Mouse (Mus musculus): ENCODE measurements around the gene Cmip.
"Not testable (repeated sequence)": the region's sequence is repeated elsewhere in the genome, so short reads cannot be mapped to it uniquely, and the experiment has no call there.

Gene Cmip

GRCm38 (mm10) chr8:117412232-117412631 lies 155.4 kb downstream of the Cmip start:
- DNase-seq (ENCODE audit: low spot score in 2 of 2) = no peak

GRCm38 (mm10) chr8:117417830-117418229 lies 161.0 kb downstream of the Cmip start:
- DNase-seq (ENCODE audit: low spot score in 2 of 2) = no peak

GRCm38 (mm10) chr8:117420841-117421534 lies 164.1 kb downstream of the Cmip start:
- no peak for DNase-seq (ENCODE audit: low spot score in 2 of 2)

- no peak for DNase-seq (ENCODE audit: low spot score in 2 of 2)
These were observed 165.0 kb downstream of the Cmip start for GRCm38 (mm10) chr8:117421838-117422237.

GRCm38 (mm10) chr8:117422343-117422742 lies 165.5 kb downstream of the Cmip start:
- no peak for DNase-seq (ENCODE audit: low spot score in 2 of 2)

- DNase-seq (ENCODE audit: low spot score in 2 of 2) = peak; percentile 65 to 72
These were observed 166.2 kb downstream of the Cmip start for GRCm38 (mm10) chr8:117423029-117423428.

- DNase-seq (ENCODE audit: low spot score in 2 of 2) = not testable (repeated sequence)
These were observed 171.0 kb downstream of the Cmip start for GRCm38 (mm10) chr8:117427816-117428215.

- DNase-seq (ENCODE audit: low spot score in 2 of 2) = peak in 1 of 2 experiments; percentile 37
These were observed 171.8 kb downstream of the Cmip start for GRCm38 (mm10) chr8:117428524-117429162.

GRCm38 (mm10) chr8:117430624-117431023 lies 173.8 kb downstream of the Cmip start:
- DNase-seq (ENCODE audit: low spot score in 2 of 2) = no peak

GRCm38 (mm10) chr8:117431554-117431953 lies 174.7 kb downstream of the Cmip start:
- no peak for DNase-seq (ENCODE audit: low spot score in 2 of 2)

GRCm38 (mm10) chr8:117432111-117432510 lies 175.2 kb downstream of the Cmip start:
- DNase-seq (ENCODE audit: low spot score in 2 of 2) = no peak

- no peak for DNase-seq (ENCODE audit: low spot score in 2 of 2)
These were observed 177.1 kb downstream of the Cmip start for GRCm38 (mm10) chr8:117433968-117434367.

GRCm38 (mm10) chr8:117436786-117437185 lies 179.9 kb downstream of the Cmip start:
- no peak for DNase-seq (ENCODE audit: low spot score in 2 of 2)

GRCm38 (mm10) chr8:117437616-117438015 lies 180.8 kb downstream of the Cmip start:
- no peak for DNase-seq (ENCODE audit: low spot score in 2 of 2)

- DNase-seq (ENCODE audit: low spot score in 2 of 2) = no peak
These were observed 183.5 kb downstream of the Cmip start for GRCm38 (mm10) chr8:117440317-117440716.

- DNase-seq (ENCODE audit: low spot score in 2 of 2) = no peak
These were observed 183.9 kb downstream of the Cmip start for GRCm38 (mm10) chr8:117440759-117441158.

- DNase-seq (ENCODE audit: low spot score in 2 of 2) = no peak
These were observed 188.6 kb downstream of the Cmip start for GRCm38 (mm10) chr8:117445507-117445906.

GRCm38 (mm10) chr8:117446344-117446997 lies 189.6 kb downstream of the Cmip start:
- no peak for DNase-seq (ENCODE audit: low spot score in 2 of 2)

GRCm38 (mm10) chr8:117451072-117451471 lies 194.2 kb downstream of the Cmip start:
- DNase-seq (ENCODE audit: low spot score in 2 of 2) = peak in 1 of 2 experiments; percentile 42

GRCm38 (mm10) chr8:117453974-117454373 lies 197.1 kb downstream of the Cmip start:
- DNase-seq (ENCODE audit: low spot score in 2 of 2) = no peak

GRCm38 (mm10) chr8:117454516-117455116 lies 197.8 kb downstream of the Cmip start:
- no peak for DNase-seq (ENCODE audit: low spot score in 2 of 2)

GRCm38 (mm10) chr8:117455701-117456100 lies 198.8 kb downstream of the Cmip start:
- no peak for DNase-seq (ENCODE audit: low spot score in 2 of 2)
